Mouse (Mus musculus): ENCODE measurements around the gene Itga6.

- TF ChIP-seq CTCF (IDR thresholded peaks at IDR 0.05; ENCODE audit: borderline replicate concordance, insufficient read depth, low read length) (no peak), POLR2A (IDR thresholded peaks at IDR 0.05; ENCODE audit: low read depth, low read length) (no peak)
Measured at GRCm38 (mm10) chr2:71752383-71752782, 7.0 kb downstream of the Itga6 start.
